Mouse (Mus musculus) retina, postnatal 7 days (tissue): ENCODE measurements around the gene Gm11127.
"Not testable (repeated sequence)": the region's sequence is repeated elsewhere in the genome, so short reads cannot be mapped to it uniquely, and the experiment has no call there.

Experiments used
- DNase-seq: peaks from one replicate; pipeline ENCODE4 v3.0.0-alpha.2; 2012; ENCODE audit warnings: low read depth, low spot score

Gene Gm11127

GRCm38 (mm10) chr17:36058362-36058761 is at the start of gene Gm11127:
Gene Gm11127, minus strand, starts transcription at chr17:36058371.
- DNase-seq, result not testable (repeated sequence)

DNA sequence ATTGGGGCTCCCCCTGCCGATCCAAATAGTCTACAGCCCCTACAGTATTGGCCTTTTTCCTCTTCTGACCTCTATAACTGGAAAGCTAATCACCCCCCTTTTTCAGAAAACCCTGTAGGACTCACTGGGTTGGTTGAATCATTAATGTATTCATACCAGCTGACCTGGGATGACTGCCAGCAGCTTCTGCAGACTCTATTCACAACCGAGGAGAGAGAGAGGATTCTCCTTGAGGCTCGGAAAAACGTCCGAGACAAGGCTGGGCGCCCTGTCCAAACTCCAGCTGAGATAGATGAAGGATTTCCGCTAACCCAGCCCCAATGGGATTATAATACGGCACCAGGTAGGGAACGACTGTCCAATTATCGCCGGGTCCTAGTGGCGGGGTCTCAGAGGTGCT is 43.9 kb upstream of the Gm11127 start:
- not testable (repeated sequence) for DNase-seq

- not testable (repeated sequence) for DNase-seq
Measured at GRCm38 (mm10) chr17:36099603-36100002, 41.4 kb upstream of the Gm11127 start.

- no peak for DNase-seq
Measured at GRCm38 (mm10) chr17:36093936-36094335, 35.8 kb upstream of the Gm11127 start.

DNA sequence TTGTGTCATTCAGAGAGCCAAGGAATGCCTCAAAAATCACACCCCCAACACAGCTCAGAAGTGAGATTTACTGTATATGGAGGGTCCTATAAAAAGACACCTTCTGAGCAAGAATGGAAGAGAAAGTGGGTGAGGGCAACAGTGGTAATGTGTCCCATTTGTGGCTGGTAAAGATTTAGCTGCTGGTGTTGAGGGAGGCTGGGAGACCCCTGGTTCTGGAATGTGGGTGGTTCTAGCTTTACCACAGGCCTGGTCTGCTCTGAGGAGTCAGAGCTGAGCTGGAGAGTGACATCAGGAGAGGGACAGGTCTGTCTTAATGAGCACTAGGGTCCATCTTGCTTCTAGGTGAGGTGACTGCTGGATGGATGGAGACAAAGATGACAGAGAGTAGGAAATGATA is 34.3 kb upstream of the Gm11127 start:
- not testable (repeated sequence) for DNase-seq

DNA sequence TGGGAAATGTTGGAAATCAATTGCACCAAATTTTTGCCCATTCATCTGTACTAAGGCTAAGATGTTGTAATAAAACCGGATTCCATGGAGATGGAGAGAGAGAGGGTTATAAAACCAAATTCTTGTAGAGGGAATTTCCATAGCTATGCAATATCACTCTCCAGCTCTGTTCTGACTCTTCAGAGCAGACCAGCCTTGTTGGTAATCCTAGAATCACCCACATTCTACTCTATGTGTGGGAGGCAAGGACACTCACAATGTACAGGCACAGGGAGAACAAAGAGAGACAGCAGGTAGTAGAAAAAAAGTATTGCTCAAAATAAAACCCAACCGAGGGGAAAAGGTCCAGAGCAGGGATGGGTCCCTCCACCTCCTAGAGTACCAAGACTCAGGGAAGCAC is 33.8 kb upstream of the Gm11127 start:
- DNase-seq, result not testable (repeated sequence)

GRCm38 (mm10) chr17:36085976-36086375 is 27.8 kb upstream of the Gm11127 start:
- not testable (repeated sequence) for DNase-seq

DNA sequence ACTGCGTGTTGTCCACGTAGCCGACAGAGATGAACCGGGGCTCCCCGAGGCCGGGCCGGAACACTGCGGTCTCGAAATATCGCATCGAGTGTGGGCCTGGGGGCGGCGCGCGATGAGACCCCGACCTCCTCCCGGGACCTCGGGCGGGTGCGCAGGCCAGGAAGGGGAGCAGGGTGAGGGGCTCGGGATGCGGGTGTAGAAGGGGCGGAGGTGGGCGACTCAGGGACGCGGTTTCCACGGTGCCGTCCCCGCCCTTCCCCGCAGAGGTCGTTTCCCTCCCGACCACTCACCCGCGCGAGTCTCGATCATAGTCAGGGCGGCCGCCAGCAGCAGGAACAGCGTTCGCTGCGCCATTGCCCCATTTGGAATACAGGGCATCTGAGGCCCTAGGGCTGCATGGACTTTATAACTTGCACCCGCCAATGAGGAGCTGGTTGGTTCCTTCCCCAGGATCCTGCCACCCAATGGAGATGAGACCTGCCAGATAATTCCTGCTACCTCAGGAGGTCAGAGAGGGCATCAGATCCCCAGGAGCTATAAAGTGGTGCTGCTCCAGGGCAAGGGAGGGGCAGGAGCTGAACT is 25.8 kb upstream of the Gm11127 start:
- no peak for DNase-seq

- DNase-seq, result no peak
Measured at GRCm38 (mm10) chr17:36083266-36083869, 25.2 kb upstream of the Gm11127 start.

DNA sequence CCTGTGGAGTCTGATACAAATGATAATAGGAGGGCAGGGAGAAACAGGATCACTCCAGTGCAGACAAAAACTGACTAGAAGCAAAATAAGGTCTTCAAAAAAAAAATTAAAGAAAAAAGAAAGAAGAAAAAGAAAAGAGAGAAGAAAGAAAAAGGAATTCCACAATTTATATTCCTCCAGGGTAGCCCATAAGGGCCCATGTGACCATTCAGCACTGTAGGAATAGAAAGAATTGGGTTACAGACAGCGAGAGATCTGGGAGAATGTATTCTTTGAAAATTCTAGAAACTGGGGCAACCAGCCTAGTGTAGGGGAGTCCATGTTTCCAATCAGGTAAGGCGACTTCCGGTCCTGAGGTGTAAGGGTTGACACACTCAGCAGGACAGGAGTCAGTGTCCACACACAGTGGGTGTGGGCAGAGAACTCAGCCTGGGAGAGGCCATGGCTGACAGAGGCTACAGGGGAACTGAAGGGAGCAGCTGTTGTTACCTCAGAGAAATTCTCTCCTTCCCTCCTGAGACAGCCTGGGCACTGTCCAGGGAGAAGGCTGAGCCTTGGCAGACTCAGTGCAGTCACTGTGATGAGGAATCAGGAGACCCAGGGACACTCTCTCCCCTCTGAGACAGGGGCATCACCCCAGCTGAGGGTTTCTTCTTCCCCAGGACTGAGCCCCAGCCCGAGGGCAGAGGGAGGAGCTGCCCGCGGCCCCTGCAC is 24.5 kb upstream of the Gm11127 start:
- not testable (repeated sequence) for DNase-seq

DNA sequence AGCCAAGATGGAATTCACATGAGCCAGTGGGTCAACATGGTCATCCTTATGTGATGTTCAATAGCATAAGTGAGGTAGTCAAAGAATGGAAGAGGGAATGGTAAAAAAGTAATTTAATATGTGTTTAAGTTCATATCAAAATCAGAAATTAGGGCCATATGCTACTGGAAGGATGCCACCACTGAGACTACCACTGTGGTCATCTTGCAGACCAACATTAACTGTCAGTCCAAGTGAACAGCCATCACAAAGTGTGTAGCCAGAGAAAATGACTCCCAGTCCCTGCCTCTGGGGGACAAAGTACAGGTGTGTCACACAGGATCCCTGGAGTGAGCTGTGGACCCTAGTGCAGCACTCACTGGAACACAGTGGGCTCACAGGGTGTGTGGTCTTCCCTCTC is 23.7 kb upstream of the Gm11127 start:
- not testable (repeated sequence) for DNase-seq

DNA sequence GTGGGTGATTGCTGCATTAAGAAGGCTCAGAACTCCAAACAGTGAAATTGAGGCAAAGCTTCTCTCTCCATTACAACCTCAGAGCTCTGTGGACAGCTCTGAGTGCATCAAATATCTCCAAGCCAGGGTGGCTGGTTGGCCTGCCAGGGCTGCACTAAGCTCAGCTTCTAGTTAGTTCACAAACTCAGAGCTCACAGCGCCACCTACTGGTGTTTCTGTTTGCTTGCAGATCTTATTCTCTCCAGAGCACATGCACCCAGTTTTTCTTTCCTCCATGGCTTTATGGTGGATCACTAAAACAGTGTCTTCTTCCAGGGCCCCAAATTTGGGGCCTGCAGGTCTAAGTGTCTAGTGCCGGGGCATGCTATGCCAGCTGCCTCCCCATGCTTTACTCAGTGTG is 2.7 kb upstream of the Gm11127 start:
- peak; percentile 59 for DNase-seq

GRCm38 (mm10) chr17:36057927-36058326 is 244 bp downstream of the Gm11127 start:
- DNase-seq, result not testable (repeated sequence)

- DNase-seq, result no peak
Measured at GRCm38 (mm10) chr17:36043286-36043685, 14.9 kb downstream of the Gm11127 start.

- DNase-seq, result peak; percentile 16
Measured at GRCm38 (mm10) chr17:36042610-36043169, 15.5 kb downstream of the Gm11127 start, which contains the start of the genes H2-T22 and Gm6034. Gene H2-T22, minus strand, starts transcription at chr17:36042747. Gene Gm6034, plus strand, starts transcription at chr17:36042961.

- not testable (repeated sequence) for DNase-seq
Measured at GRCm38 (mm10) chr17:36042055-36042454, 16.1 kb downstream of the Gm11127 start.

- not testable (repeated sequence) for DNase-seq
Measured at GRCm38 (mm10) chr17:36040604-36041003, 17.6 kb downstream of the Gm11127 start.

- not testable (repeated sequence) for DNase-seq
Measured at GRCm38 (mm10) chr17:36036126-36036525, 22.0 kb downstream of the Gm11127 start.

DNA sequence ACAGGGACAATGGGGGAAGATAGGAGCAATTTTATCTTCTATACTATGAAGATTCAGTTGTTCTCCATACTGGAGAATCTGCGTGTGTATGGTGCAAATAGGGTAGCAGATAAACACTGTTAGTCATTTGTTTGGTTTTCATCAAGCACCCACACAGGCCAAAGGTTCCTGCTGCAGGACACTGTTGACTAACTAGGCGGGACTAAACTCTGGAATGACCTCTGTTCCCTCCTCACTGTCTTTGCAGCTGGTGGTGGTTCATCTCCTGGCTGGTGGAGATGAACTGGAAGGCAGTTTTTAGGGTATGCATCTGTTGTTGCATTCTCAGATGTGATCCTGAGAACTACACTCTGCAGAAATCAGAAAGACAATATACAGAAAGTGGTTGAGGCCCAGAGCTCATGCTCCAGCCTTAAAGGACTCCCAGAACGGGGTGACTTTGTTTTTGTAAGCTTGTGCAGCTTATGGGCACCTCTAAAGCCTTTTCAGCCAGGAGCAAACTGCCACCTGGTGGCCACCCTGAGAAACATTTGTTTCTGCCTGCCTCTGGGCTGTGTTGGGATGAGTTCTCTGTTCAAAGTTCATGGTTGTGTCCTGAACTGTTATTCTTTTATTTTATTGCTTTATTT is 23.0 kb downstream of the Gm11127 start:
- not testable (repeated sequence) for DNase-seq

- not testable (repeated sequence) for DNase-seq
Measured at GRCm38 (mm10) chr17:36034524-36034923, 23.6 kb downstream of the Gm11127 start.

- DNase-seq, result not testable (repeated sequence)
Measured at GRCm38 (mm10) chr17:36032351-36032875, 25.8 kb downstream of the Gm11127 start, which contains the start of gene H2-T23. Gene H2-T23, minus strand, starts transcription at chr17:36032855.
